13 mouse cellular contexts compared by ENCODE assay signal in genomic region chr3:55963032-55963431, GRCm38 (mm10).
DNase-seq lines count a peak whose midpoint lies in the region; ATAC-seq and TF ChIP-seq lines count a peak whose summit lies in the region.
"Had no signal": no experiment of that assay in that cellular context is flagged by ENCODE, and none has a peak within 500 bp of the region (broad histone marks: within the 10 kb centered on the region; RNA-seq: fewer than 3 reads in every experiment).

No protein-coding gene starts in this region.

- peak; percentile 17 for DNase-seq in cerebellum, adult 11 months
- peak; percentile 44 to 46 for DNase-seq in cerebellum, adult 2 months
- DNase-seq in hindbrain, embryonic 11.5 days (ENCODE audit: low spot score), result no peak
- no peak for DNase-seq in left cerebral cortex, adult 2 months (ENCODE audit: extremely low spot score in 1 of 2, low spot score in 2 of 2)
- no peak for DNase-seq in adrenal gland, postnatal 10 days
- no peak for DNase-seq in lung, adult 2 months
- DNase-seq: adrenal gland, postnatal 36 days; heart, adult 2 months; retina, postnatal 1 day had no signal

- WGBS in cerebellum, adult 2 months, result 26% methylated on average over 8 of the region's 8 CpGs
- WGBS in hindbrain, embryonic 11.5 days, result 85% methylated on average over 8 of the region's 8 CpGs
- 48% methylated on average over 8 of the region's 8 CpGs for WGBS in midbrain, embryonic 12.5 days
- 78% methylated on average over 8 of the region's 8 CpGs for WGBS in lung, adult 2 months

- no peak for TF ChIP-seq CTCF in cerebellum, adult 2 months (IDR thresholded peaks at IDR 0.05; ENCODE audit: borderline replicate concordance, insufficient read depth, low read depth, low read length)
- no peak for TF ChIP-seq CTCF in left cerebral cortex, adult 2 months (IDR thresholded peaks at IDR 0.05)
- TF ChIP-seq CTCF in lung, adult 2 months (IDR thresholded peaks at IDR 0.05; ENCODE audit: insufficient read depth, low read length), result no peak

- H3K27ac ChIP-seq in cerebellum, adult 2 months (ENCODE audit: insufficient read depth, low read length), result no peak overlapping the region
- H3K27ac ChIP-seq in hindbrain, embryonic 11.5 days (ENCODE audit: low read depth, low read length), result no peak overlapping the region
- H3K27ac ChIP-seq in midbrain, embryonic 12.5 days (replicated peaks), result peak overlapping the region; percentile 27; the same call in 1 of the 2 replicates
- H3K27ac ChIP-seq in left cerebral cortex, adult 2 months, result no peak overlapping the region
- H3K27ac ChIP-seq: heart, adult 2 months; limb, embryonic 13.5 days; macrophage had no signal

- ATAC-seq in hindbrain, embryonic 11.5 days (ENCODE audit: low FRiP score), result peak; percentile 59; the same call in 1 of the 2 replicates
- peak; percentile 88 for ATAC-seq in midbrain, embryonic 12.5 days (ENCODE audit: low FRiP score, low read depth)
- ATAC-seq: forebrain, embryonic 14.5 days had no signal

- intact Hi-C loops in left cerebral cortex, adult 2 months (cut with DNase I), result no loop called here

- no peaks in the 10 kb centered on the region for H3K27me3 ChIP-seq in cerebellum, adult 2 months (ENCODE audit: control insufficient read depth, insufficient read depth, low read length)
- H3K27me3 ChIP-seq in hindbrain, embryonic 11.5 days (ENCODE audit: control insufficient read depth, insufficient read depth, low read length), result no peaks in the 10 kb centered on the region
- H3K27me3 ChIP-seq in midbrain, embryonic 12.5 days, result no peaks in the 10 kb centered on the region
- H3K27me3 ChIP-seq: limb, embryonic 13.5 days had no signal

- no peak for TF ChIP-seq POLR2A in cerebellum, adult 2 months (IDR thresholded peaks at IDR 0.05; ENCODE audit: borderline replicate concordance, insufficient read depth, low read length)
- no peak for TF ChIP-seq POLR2A in lung, adult 2 months (IDR thresholded peaks at IDR 0.05; ENCODE audit: borderline replicate concordance, extremely low read depth, low read depth, low read length)

- no peaks in the 10 kb centered on the region for H3K9me3 ChIP-seq in hindbrain, embryonic 11.5 days (ENCODE audit: control insufficient read depth, low read length)
- H3K9me3 ChIP-seq in midbrain, embryonic 12.5 days, result no peaks in the 10 kb centered on the region
- H3K9me3 ChIP-seq: limb, embryonic 13.5 days had no signal

- peaks cover 9% of the 10 kb centered on the region; the same call in 1 of the 2 replicates for H3K4me1 ChIP-seq in cerebellum, adult 2 months (ENCODE audit: control insufficient read depth, insufficient read depth, low read length)
- no peaks in the 10 kb centered on the region for H3K4me1 ChIP-seq in hindbrain, embryonic 11.5 days (replicated peaks; ENCODE audit: control insufficient read depth, insufficient read depth, low read length)
- H3K4me1 ChIP-seq in midbrain, embryonic 12.5 days, result peaks cover 7% of the 10 kb centered on the region
- no peaks in the 10 kb centered on the region for H3K4me1 ChIP-seq in lung, adult 2 months (ENCODE audit: control insufficient read depth, insufficient read depth, low read length)
- H3K4me1 ChIP-seq: limb, embryonic 13.5 days had no signal

- no peaks in the 10 kb centered on the region for H3K36me3 ChIP-seq in hindbrain, embryonic 11.5 days (ENCODE audit: control insufficient read depth, insufficient read depth, low read length)
- H3K36me3 ChIP-seq in midbrain, embryonic 12.5 days, result peaks cover 6% of the 10 kb centered on the region; the same call in 1 of the 2 replicates

- no peak overlapping the region for H3K4me2 ChIP-seq in hindbrain, embryonic 11.5 days (replicated peaks; ENCODE audit: low read depth, low read length)
- H3K4me2 ChIP-seq in midbrain, embryonic 12.5 days (replicated peaks), result peak overlapping the region; percentile 26
- H3K4me2 ChIP-seq: limb, embryonic 13.5 days had no signal

- peak overlapping the region; percentile 15 for H3K4me3 ChIP-seq in cerebellum, adult 2 months (replicated peaks; ENCODE audit: insufficient read depth, low read depth, low read length)
- no peak overlapping the region for H3K4me3 ChIP-seq in hindbrain, embryonic 11.5 days (ENCODE audit: low read depth, low read length)
- H3K4me3 ChIP-seq in midbrain, embryonic 12.5 days, result no peak overlapping the region
- H3K4me3 ChIP-seq in left cerebral cortex, adult 2 months, result no peak overlapping the region
- no peak overlapping the region for H3K4me3 ChIP-seq in lung, adult 2 months (replicated peaks; ENCODE audit: extremely low read depth, low read depth, low read length)
- H3K4me3 ChIP-seq: heart, adult 2 months; limb, embryonic 13.5 days had no signal

- no peak overlapping the region for H3K9ac ChIP-seq in hindbrain, embryonic 11.5 days (ENCODE audit: low read depth, low read length)
- H3K9ac ChIP-seq in midbrain, embryonic 12.5 days (replicated peaks), result no peak overlapping the region
- H3K9ac ChIP-seq: limb, embryonic 13.5 days had no signal

Comparison
In these comparisons a context has a peak if more than half of its experiments do, and no peak if none do; other contexts are left out.
1. DNase-seq: peak in cerebellum, adult 11 months (single experiment) and cerebellum, adult 2 months (2 of 2); none in hindbrain, embryonic 11.5 days (single experiment), left cerebral cortex, adult 2 months (0 of 2), adrenal gland, postnatal 10 days (single experiment) and lung, adult 2 months (single experiment).